Mouse (Mus musculus) embryo, embryonic 9.5 days (tissue): ENCODE measurements around the gene Rsrc1.
A peak's percentile ranks its signal among the peaks of the same experiment; 100 is the strongest.

Experiments
- DNase-seq: peaks from one replicate; pipeline ENCODE4 v3.0.0-alpha.2; 2017; ENCODE audit errors: extremely low spot score

Rsrc1 gene

DNA sequence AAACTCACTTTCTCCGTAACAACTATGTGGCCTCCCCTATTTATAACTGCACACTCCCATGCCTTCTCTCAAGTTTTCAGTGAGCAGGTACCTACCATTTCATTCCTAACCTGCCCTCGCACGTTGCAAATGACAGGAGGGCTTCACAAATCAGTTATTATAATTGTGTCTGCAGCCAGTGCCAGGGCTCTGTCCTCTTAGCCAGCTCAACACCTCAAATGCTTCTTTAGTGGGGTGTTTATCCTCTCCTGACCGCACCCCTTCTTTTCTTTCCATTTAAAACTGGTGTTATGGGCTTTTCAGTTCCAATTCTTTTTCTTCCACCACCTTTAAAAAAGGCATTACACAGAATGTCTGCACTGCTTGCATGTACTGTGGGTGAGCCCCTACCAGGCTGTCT, 391.0 kb downstream of the Rsrc1 start:
- DNase-seq, result no peak

DNA sequence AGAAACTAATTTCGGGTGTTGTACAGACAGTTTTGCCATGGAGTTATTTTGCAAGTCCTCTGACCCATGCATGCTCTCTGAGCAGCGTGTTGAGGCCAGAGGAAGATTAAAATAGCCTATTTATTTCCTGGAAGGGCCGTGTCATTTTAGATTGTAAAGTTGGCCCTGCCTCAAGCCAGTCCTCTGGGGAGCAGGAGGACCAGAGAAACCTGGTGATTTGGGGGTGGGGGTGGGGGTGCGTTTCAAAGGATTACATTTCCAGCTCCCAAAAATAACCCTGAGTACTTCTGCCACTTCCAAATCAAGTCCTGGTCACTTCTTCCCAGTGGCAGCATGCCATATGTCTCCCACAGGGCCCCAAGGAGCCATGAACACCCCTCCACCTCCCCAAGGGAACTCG, 391.6 kb downstream of the Rsrc1 start:
- no peak for DNase-seq

DNA sequence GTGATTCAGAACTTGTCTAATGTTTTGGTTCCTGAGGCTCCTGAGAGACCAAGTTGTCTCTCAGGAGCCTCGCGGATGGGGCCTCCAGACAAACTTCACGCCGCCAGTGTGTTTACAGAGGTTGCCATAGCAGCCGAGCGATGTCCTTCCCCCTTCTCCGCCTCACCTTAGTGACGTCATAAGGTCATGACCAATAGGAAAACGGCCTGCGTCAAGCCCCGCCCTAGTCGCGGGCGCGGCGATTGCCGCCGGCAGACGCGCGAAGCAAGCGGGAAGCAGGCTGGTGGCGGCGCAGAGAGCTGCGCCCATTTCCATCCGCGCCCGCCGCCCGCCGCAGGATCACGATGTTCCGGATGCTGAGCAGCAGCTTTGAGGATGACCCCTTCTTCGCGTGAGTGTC, 392.7 kb downstream of the Rsrc1 start, which contains the start of gene Mlf1:
Gene Mlf1 (plus strand): TSS at position 226 of the 400 bp plus-strand sequence.
- DNase-seq, result peak; percentile 93

DNA sequence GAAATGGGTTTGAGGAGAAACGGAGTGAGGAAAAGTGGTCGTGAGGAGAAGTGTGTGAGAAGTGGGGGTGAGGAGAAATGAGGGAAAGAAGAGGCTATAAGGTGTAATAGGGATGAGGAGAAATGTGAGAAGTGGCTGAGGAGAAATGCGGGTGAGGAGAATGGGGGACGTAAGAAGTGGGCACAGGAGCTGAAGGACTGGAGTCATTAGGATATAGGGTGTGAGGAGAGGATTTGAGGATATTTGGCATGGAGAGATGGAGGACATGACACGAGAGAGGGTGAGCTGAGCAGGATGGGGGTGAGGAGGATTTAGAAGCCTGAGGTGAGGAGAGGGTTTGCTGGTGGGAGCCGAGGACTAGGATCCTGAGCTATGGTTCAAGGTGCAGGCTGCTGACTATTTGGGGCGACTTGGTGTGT, 393.2 kb downstream of the Rsrc1 start:
- DNase-seq, result peak; percentile 10

DNA sequence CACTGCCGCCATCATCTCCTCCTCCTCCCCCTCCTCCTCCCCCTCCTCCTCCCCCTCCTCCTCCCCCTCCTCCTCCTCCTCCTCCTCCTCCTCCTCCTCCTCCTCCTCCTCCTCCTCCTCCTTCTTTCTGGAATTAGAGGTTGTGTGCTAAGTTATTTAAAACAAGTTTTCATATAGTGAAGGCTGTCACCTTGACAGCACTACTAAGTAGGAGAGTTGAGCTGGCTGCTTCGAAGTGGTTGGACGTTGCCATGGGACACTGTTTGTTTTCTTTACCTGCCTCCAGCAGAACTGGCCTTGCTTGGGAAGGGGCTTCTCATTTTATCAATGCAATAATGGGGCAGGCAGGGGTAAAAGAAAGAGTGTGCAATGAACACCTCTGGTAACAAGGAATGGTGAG, 393.9 kb downstream of the Rsrc1 start, which contains the start of gene Gm17402:
Gene Gm17402 (minus strand): TSS at position 101 of the 400 bp plus-strand sequence.
- DNase-seq, result no peak

DNA sequence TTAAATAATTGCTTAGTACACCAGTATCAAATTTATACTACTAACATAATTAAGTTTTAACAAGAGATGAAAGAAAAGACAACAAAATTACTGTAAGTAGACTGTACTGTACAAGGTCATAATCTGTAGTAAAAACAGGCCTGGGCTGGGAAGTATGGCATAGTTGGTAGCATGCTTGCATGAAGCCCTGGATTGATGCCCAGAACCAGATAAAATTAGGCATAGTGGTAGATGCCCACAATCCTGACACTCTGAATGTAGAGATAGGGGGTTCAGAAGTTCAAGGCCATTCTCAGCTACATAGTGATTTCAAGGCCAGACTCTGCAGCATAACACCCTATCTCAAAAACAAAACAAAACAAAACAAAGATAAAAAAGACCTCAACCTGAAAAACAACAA, 397.0 kb downstream of the Rsrc1 start:
- DNase-seq, result no peak
